In the genomic region with DNA sequence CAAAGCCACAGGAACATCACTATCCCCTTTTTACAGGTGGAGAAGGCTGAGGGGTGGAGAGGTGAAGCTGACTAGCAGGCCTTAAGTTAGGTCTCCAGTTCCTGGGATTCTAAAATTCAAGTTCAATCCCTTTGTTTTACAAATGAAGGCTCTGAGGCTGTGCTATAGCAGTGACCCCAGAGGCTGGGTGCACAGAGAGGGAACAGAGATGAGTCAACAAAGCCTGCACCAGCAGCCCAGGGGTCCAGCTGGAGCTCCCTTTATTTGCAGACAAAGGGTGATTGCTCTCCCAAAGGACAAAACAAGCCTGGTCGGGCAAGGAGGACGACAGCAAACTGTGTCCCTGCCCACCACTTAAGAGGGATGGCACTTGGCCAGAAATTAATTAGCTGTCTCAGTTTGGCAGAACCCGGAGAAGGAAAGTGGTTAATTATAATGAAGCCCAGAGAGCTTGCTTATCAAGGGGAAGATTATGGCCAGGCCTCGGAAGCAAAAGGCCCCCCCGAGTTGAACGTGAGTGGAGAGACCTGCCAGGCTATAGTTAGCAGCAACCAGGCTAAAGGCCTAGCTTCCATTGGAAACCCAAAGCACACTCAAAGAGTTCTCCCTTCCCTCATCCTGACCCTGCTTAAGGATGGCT, we compare ENCODE assay signal across 11 mouse cellular contexts. TPM values are rescaled to one million over a fixed set of nuclear protein-coding genes. Genes with fewer than 3 reads are reported as not detected.
DNase-seq lines count a peak whose midpoint lies in the region; ATAC-seq lines count a peak whose summit lies in the region.
"Had no signal": no experiment of that assay in that cellular context is flagged by ENCODE, and none has a peak within 500 bp of the region (broad histone marks: within the 10 kb centered on the region; RNA-seq: fewer than 3 reads in every experiment).

No protein-coding gene starts in this region.

- no peak overlapping the region; the same call in 1 of the 2 replicates for H3K4me2 ChIP-seq in forebrain, embryonic 13.5 days
- H3K4me2 ChIP-seq in midbrain, embryonic 15.5 days: no peak overlapping the region

- no peaks in the 10 kb centered on the region for H3K9me3 ChIP-seq in forebrain, embryonic 13.5 days (replicated peaks)
- no peaks in the 10 kb centered on the region for H3K9me3 ChIP-seq in hindbrain, embryonic 10.5 days
- no peaks in the 10 kb centered on the region for H3K9me3 ChIP-seq in midbrain, embryonic 15.5 days

- peaks cover 44% of the 10 kb centered on the region for H3K4me1 ChIP-seq in forebrain, embryonic 13.5 days
- peaks cover 15% of the 10 kb centered on the region for H3K4me1 ChIP-seq in hindbrain, embryonic 10.5 days (replicated peaks)
- H3K4me1 ChIP-seq in midbrain, embryonic 15.5 days: peaks cover 10% of the 10 kb centered on the region

- peak; percentile 95 for DNase-seq in heart, adult 11 months
- DNase-seq in heart, postnatal 25 days (ENCODE audit: low spot score): no peak
- peak; percentile 28 for DNase-seq in hindbrain, embryonic 10.5 days (ENCODE audit: low spot score)
- no peak for DNase-seq in frontal cortex, postnatal 14 days (ENCODE audit: low spot score in 2 of 2)
- no peak for DNase-seq in kidney, postnatal 14 days
- no peak for DNase-seq in ovary, postnatal 10 days (ENCODE audit: low spot score)

- H3K27me3 ChIP-seq in forebrain, embryonic 13.5 days: no peaks in the 10 kb centered on the region
- H3K27me3 ChIP-seq in hindbrain, embryonic 10.5 days (ENCODE audit: insufficient read depth, poor library complexity, severe bottlenecking): no peaks in the 10 kb centered on the region
- no peaks in the 10 kb centered on the region for H3K27me3 ChIP-seq in midbrain, embryonic 15.5 days (replicated peaks)

- no peak overlapping the region for H3K4me3 ChIP-seq in forebrain, embryonic 13.5 days
- no peak overlapping the region for H3K4me3 ChIP-seq in hindbrain, embryonic 10.5 days
- H3K4me3 ChIP-seq in midbrain, embryonic 15.5 days: no peak overlapping the region
- H3K4me3 ChIP-seq: erythroblast, embryonic 14.5 days; left cerebral cortex, adult 2 months had no signal

- 5% methylated on average over 6 of the region's 6 CpGs for WGBS in forebrain, embryonic 13.5 days
- WGBS in hindbrain, embryonic 10.5 days: 30% methylated on average over 6 of the region's 6 CpGs
- WGBS in midbrain, embryonic 15.5 days: 8% methylated on average over 6 of the region's 6 CpGs

- H3K27ac ChIP-seq in forebrain, embryonic 13.5 days: peak overlapping the region; percentile 88
- peak overlapping the region; percentile 69 for H3K27ac ChIP-seq in hindbrain, embryonic 10.5 days
- peak overlapping the region; percentile 19 for H3K27ac ChIP-seq in midbrain, embryonic 15.5 days
- H3K27ac ChIP-seq: left cerebral cortex, adult 2 months had no signal

- 0 out of 2 replicates have a peak overlapping the region, but pooled peaks have one; percentile 9 for H3K9ac ChIP-seq in forebrain, embryonic 13.5 days
- no peak overlapping the region for H3K9ac ChIP-seq in midbrain, embryonic 15.5 days

- peak; percentile 93 for ATAC-seq in forebrain, embryonic 13.5 days
- no peak for ATAC-seq in midbrain, embryonic 15.5 days (replicated peaks)

- no peaks in the 10 kb centered on the region for H3K36me3 ChIP-seq in forebrain, embryonic 13.5 days (ENCODE audit: poor library complexity, severe bottlenecking)
- no peaks in the 10 kb centered on the region for H3K36me3 ChIP-seq in hindbrain, embryonic 10.5 days
- H3K36me3 ChIP-seq in midbrain, embryonic 15.5 days (replicated peaks): no peaks in the 10 kb centered on the region

- intact Hi-C loops in heart, postnatal 25 days (cut with DNase I): no loop called here

RNA-seq across cellular contexts. Expression of gene Oprd1, which starts 15.2 kb away (rescaled TPM):
- under 1 TPM; 0.20 to 0.23 TPM for total RNA-seq in heart, postnatal 25 days (2021)
- 0.06 and 0.12 TPM in 2 replicates for polyA plus RNA-seq in forebrain, embryonic 13.5 days (2015; fragmentation: Nextera tagmentation; extraction: Ambion mirVana)
- 0.07 and 0.20 TPM in 2 replicates for polyA plus RNA-seq in hindbrain, embryonic 10.5 days (2016; fragmentation: Nextera tagmentation; extraction: Ambion mirVana)
- 0.37 and 0.48 TPM in 2 replicates for polyA plus RNA-seq in midbrain, embryonic 15.5 days (2015; fragmentation: Nextera tagmentation; extraction: Ambion mirVana)
- polyA plus RNA-seq: erythroblast, embryonic 14.5 days had no signal

RNA-seq across cellular contexts. Expression of gene Epb41, which starts 54.0 kb away (rescaled TPM):
- total RNA-seq in heart, postnatal 25 days (2021): 100 to 1,000 TPM; 144 to 184 TPM
- 75.0 and 84.1 TPM in 2 replicates for polyA plus RNA-seq in forebrain, embryonic 13.5 days (2015; fragmentation: Nextera tagmentation; extraction: Ambion mirVana)
- 154 and 173 TPM in 2 replicates for polyA plus RNA-seq in hindbrain, embryonic 10.5 days (2016; fragmentation: Nextera tagmentation; extraction: Ambion mirVana)
- 74.4 and 80.1 TPM in 2 replicates for polyA plus RNA-seq in midbrain, embryonic 15.5 days (2015; fragmentation: Nextera tagmentation; extraction: Ambion mirVana)

RNA-seq across cellular contexts. Expression of gene Gm10300, which starts 54.6 kb away (rescaled TPM):
- total RNA-seq in heart, postnatal 25 days (2021): under 1 TPM in 1 of 2 experiments, not detected in 1; 0.17 TPM
- polyA plus RNA-seq in forebrain, embryonic 13.5 days (2015; fragmentation: Nextera tagmentation; extraction: Ambion mirVana): not detected in 2 replicates
- polyA plus RNA-seq in hindbrain, embryonic 10.5 days (2016; fragmentation: Nextera tagmentation; extraction: Ambion mirVana): 0.14 TPM in 1 of 2 replicates, not detected in the other
- 0.08 TPM in 1 of 2 replicates, not detected in the other for polyA plus RNA-seq in midbrain, embryonic 15.5 days (2015; fragmentation: Nextera tagmentation; extraction: Ambion mirVana)
- total RNA-seq: left cerebral cortex, adult 2 months had no signal
- polyA plus RNA-seq: testis, adult 2 months had no signal

Comparison
In these comparisons a context has a peak if more than half of its experiments do, and no peak if none do; other contexts are left out.
1. DNase-seq: peak in heart, adult 11 months (single experiment) and hindbrain, embryonic 10.5 days (single experiment); none in heart, postnatal 25 days (single experiment), frontal cortex, postnatal 14 days (0 of 2), kidney, postnatal 14 days (single experiment) and ovary, postnatal 10 days (single experiment).
2. H3K27ac ChIP-seq: peak in every context shown above with its lines; median percentile 88 in forebrain, embryonic 13.5 days; 69 in hindbrain, embryonic 10.5 days; 19 in midbrain, embryonic 15.5 days.